Mouse (Mus musculus) frontal cortex, adult (tissue): ENCODE measurements around the gene Rfpl4b.
"Not testable (repeated sequence)": the region's sequence is repeated elsewhere in the genome, so short reads cannot be mapped to it uniquely, and the experiment has no call there.

Source experiments
- ATAC-seq: cut with Nextera tagmentation; 2 replicates; pipeline ENCODE4 v1.9.2; 2017; ENCODE audit warnings: mild to moderate bottlenecking, moderate library complexity, mixed read lengths; ENCODE audit not compliant: low TSS enrichment

The Rfpl4b gene

GRCm38 (mm10) chr10:38821679-38822078 is at the start of gene Rfpl4b:
Gene Rfpl4b (minus strand): TSS chr10:38821779.
- ATAC-seq = no peak

- no peak for ATAC-seq
Measured at GRCm38 (mm10) chr10:38855186-38855585, 33.6 kb upstream of the Rfpl4b start.

GRCm38 (mm10) chr10:38850006-38850405 is 28.4 kb upstream of the Rfpl4b start:
- ATAC-seq = not testable (repeated sequence)

- peak; percentile 88 for ATAC-seq
Measured at GRCm38 (mm10) chr10:38848884-38849499, 27.4 kb upstream of the Rfpl4b start.

- no peak for ATAC-seq
Measured at GRCm38 (mm10) chr10:38848231-38848630, 26.7 kb upstream of the Rfpl4b start.

GRCm38 (mm10) chr10:38823741-38824140 is 2.2 kb upstream of the Rfpl4b start:
- ATAC-seq = no peak

- no peak for ATAC-seq
Measured at GRCm38 (mm10) chr10:38806056-38806455, 15.5 kb downstream of the Rfpl4b start.

DNA sequence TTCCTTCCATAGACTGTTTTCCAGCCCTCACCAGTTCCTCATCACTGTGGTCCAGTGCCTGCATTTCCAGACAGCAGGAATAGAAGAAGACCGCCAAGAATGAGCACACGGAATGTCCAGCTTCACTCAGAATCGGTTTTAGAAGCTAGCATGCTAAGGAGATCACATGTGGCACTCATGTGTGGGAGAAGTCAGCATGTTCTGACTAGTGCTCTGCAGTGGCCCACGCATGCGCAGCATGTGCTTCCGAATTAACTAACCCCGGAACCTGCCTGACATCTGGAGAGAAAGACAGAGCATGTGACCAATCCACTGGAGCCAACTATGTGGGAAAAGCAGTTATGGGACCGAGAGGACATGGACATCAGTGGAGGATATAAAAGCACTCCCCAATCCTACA is 17.5 kb downstream of the Rfpl4b start:
- ATAC-seq = no peak

GRCm38 (mm10) chr10:38803304-38803703 is 18.3 kb downstream of the Rfpl4b start:
- ATAC-seq = no peak

DNA sequence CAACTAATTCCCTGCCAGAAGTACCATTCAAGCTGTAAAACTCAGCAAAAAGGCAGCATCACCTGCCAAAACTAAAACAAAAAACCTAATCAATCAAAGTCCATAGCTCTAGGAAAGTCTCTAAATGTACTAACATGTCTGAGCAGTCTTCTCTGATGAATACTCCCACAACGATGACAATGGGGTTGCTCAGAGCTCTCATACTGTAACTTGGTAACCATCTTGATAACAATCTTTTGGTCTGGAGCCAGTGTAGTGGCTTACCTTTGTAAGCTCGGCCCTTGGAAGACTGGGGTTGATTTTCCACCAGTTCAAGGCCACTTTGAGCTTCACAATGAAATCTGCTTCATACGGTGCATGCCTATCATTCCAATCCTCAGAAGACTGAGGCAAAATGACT is 33.0 kb downstream of the Rfpl4b start:
- no peak for ATAC-seq
